Mouse (Mus musculus) kidney, embryonic 14.5 days (tissue): ENCODE results near the gene Gm28551. TPM values are rescaled to one million over a fixed set of nuclear protein-coding genes. Genes with fewer than 3 reads are reported as not detected.

Source experiments
- ATAC-seq: fragments of 200-750 bp; cut with Nextera tagmentation; 2 replicates; pipeline ENCODE4 v1.8.0; 2017; ENCODE audit warnings: moderate number of reproducible peaks, mild to moderate bottlenecking, moderate TSS enrichment, moderate library complexity; ENCODE audit not compliant: low FRiP score, low TSS enrichment
- H3K27ac ChIP-seq: fragments of 300-500 bp; sonication (generic); 2 replicates; pipeline ENCODE4 v1.5.1; 2014; ENCODE audit warnings: low read depth, mild to moderate bottlenecking, low read length, moderate library complexity, mixed read lengths
- H3K27me3 ChIP-seq: fragments of 300-500 bp; sonication (generic); 2 replicates; pipeline ENCODE4 v1.6.1; 2014; ENCODE audit warnings: mild to moderate bottlenecking, low read length; ENCODE audit not compliant: control insufficient read depth, insufficient read depth
- H3K36me3 ChIP-seq: fragments of 300-500 bp; sonication (generic); 2 replicates; pipeline ENCODE4 v1.6.1; 2014; ENCODE audit warnings: low read length, mixed read lengths; ENCODE audit not compliant: control insufficient read depth, insufficient read depth
- H3K4me1 ChIP-seq: fragments of 300-500 bp; sonication (generic); 2 replicates; pipeline ENCODE4 v1.6.1; 2014; ENCODE audit warnings: low read length, mixed read lengths; ENCODE audit not compliant: control insufficient read depth, insufficient read depth
- H3K4me2 ChIP-seq: fragments of 300-500 bp; sonication (generic); replicated peaks from 2 replicates; pipeline ENCODE4 v1.6.1; 2014; ENCODE audit warnings: low read depth, mild to moderate bottlenecking, low read length
- H3K4me3 ChIP-seq: fragments of 300-500 bp; sonication (generic); 2 replicates; pipeline ENCODE4 v1.5.1; 2014; ENCODE audit warnings: mild to moderate bottlenecking, low read length
- H3K9ac ChIP-seq: fragments of 300-500 bp; sonication (generic); 2 replicates; pipeline ENCODE4 v1.6.1; 2014; ENCODE audit warnings: low read depth, mild to moderate bottlenecking, low read length, moderate library complexity
- H3K9me3 ChIP-seq: fragments of 300-500 bp; sonication (generic); 2 replicates; pipeline ENCODE4 v1.6.1; 2016; ENCODE audit warnings: low read length; ENCODE audit not compliant: control insufficient read depth
- WGBS: fragments of 180-500 bp; shearing (Covaris S2); extraction: QIAGEN DNeasy Blood & Tissue Kit; methylation state at CpG from one replicate; pipeline ENCODE4 v1.1.7; 2014; 5-methylcytosine and 5-hydroxymethylcytosine counted together
- polyA plus RNA-seq: library from polyadenylated mRNA; unstranded; fragments of >200 nt; fragmentation: Nextera tagmentation; extraction: Ambion mirVana; gene quantifications from 2 replicates; pipeline ENCODE4 v1.2.1, GENCODE M21; 2014

Gene Gm28551
- polyA plus RNA-seq, 1 experiment from 2014 or later = 0.85 TPM

- Histone ChIP-seq H3K27me3 (no peaks in the 10 kb centered on the region), H3K36me3 (peaks cover 9% of the 10 kb centered on the region; the same call in 1 of the 2 replicates), H3K4me3 (no peak overlapping the region), H3K9me3 (no peaks in the 10 kb centered on the region), H3K27ac (no peak overlapping the region), H3K9ac (no peak overlapping the region), H3K4me2 (no peak overlapping the region), H3K4me1 (no peaks in the 10 kb centered on the region)
- ATAC-seq = no peak
- 89% methylated on average over 4 of the region's 4 CpGs for WGBS
These were observed 52.0 kb downstream of the Gm28551 start for GRCm38 (mm10) chr1:53300506-53300905.

- Histone ChIP-seq H3K9me3 (no peaks in the 10 kb centered on the region), H3K4me1 (no peaks in the 10 kb centered on the region), H3K36me3 (peaks cover 4% of the 10 kb centered on the region; the same call in 1 of the 2 replicates), H3K27me3 (no peaks in the 10 kb centered on the region), H3K4me3 (peak within 1 kb of the TSS; percentile 85), H3K4me2 (peak within 1 kb of the TSS; percentile 60), H3K27ac (peak within 1 kb of the TSS; percentile 77), H3K9ac (peak within 1 kb of the TSS; percentile 84)
- under 1% methylated on average over 66 of the region's 66 CpGs for WGBS
- ATAC-seq = peak; percentile 100
These were observed 55.7 kb downstream of the Gm28551 start, which contains the start of the genes Pms1, Ormdl1 and Gm28778 for GRCm38 (mm10) chr1:53296581-53297383. Pms1 (minus strand) TSS chr1:53297018. Ormdl1 (plus strand) TSS chr1:53297095. Gm28778 (plus strand) TSS chr1:53297111.

- WGBS = 92% methylated on average over 3 of the region's 3 CpGs
- H3K4me1 ChIP-seq = no peaks in the 10 kb centered on the region
- no peaks in the 10 kb centered on the region for H3K27me3 ChIP-seq
- H3K27ac ChIP-seq = no peak overlapping the region
- H3K4me3 ChIP-seq = no peak overlapping the region
- H3K36me3 ChIP-seq = 0 out of 2 replicates have a peak, but pooled peaks cover 2% of the 10 kb centered on the region
- no peaks in the 10 kb centered on the region for H3K9me3 ChIP-seq
- H3K4me2 ChIP-seq = no peak overlapping the region
- H3K9ac ChIP-seq = no peak overlapping the region
- ATAC-seq = no peak
These were observed 61.3 kb downstream of the Gm28551 start for GRCm38 (mm10) chr1:53291197-53291596.

Other genes starting within 250 kb of the Gm28551 start
- not detected in 2 replicates for gene 1700019A02Rik, start 165.0 kb downstream of the Gm28551 start, polyA plus RNA-seq
- 12.6 and 22.7 TPM in 2 replicates for gene Pms1, start 55.6 kb downstream of the Gm28551 start, polyA plus RNA-seq
- gene Ormdl1, start 55.6 kb downstream of the Gm28551 start, polyA plus RNA-seq = 48.7 and 54.2 TPM in 2 replicates
- gene Gm28778, start 55.6 kb downstream of the Gm28551 start, polyA plus RNA-seq = not detected in 2 replicates
- gene Osgepl1, start 39.0 kb downstream of the Gm28551 start, polyA plus RNA-seq = 24.3 and 25.2 TPM in 2 replicates
- gene Asdurf, start within 50 bp of the Gm28551 start, polyA plus RNA-seq = 1.5 TPM in 1 of 2 replicates, not detected in the other
- gene Asnsd1, start 85 bp upstream of the Gm28551 start, polyA plus RNA-seq = 67.6 and 83.0 TPM in 2 replicates